Mouse (Mus musculus) heart, postnatal 4 days (tissue): ENCODE results near the gene Apopt1. TPM values are rescaled to one million over a fixed set of nuclear protein-coding genes. Genes with fewer than 3 reads are reported as not detected.

Experiments used
- DNase-seq: peaks from one replicate; pipeline ENCODE4 v3.0.0; 2021
- total RNA-seq, 2 experiments: library from RNA; stranded (reverse); gene quantifications; 2 replicates each; pipeline ENCODE4 v1.2.3; 2021

The Apopt1 gene
- total RNA-seq, 2 experiments from 2014 or later = 40.0 to 42.1 TPM

DNA sequence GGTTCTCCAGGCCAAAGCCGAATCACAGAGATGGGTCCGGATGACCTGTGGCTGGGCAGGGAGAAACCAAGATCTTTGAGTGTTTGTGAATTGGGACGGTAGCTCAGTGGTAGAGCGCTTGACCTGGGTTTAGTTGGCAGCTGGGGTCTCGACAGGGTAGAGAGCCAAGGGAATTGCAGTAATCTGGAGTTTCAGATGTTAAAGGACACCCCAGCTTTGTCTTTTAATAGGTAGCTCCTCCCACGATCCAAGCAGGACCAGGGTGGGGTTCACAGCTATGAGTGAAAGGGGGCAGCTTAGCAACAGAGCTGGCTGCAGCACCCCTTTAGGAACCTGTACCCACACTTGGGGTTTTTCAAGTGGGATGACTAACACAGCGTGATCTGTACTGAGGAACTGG is 34.4 kb downstream of the Apopt1 start:
- no peak for DNase-seq

DNA sequence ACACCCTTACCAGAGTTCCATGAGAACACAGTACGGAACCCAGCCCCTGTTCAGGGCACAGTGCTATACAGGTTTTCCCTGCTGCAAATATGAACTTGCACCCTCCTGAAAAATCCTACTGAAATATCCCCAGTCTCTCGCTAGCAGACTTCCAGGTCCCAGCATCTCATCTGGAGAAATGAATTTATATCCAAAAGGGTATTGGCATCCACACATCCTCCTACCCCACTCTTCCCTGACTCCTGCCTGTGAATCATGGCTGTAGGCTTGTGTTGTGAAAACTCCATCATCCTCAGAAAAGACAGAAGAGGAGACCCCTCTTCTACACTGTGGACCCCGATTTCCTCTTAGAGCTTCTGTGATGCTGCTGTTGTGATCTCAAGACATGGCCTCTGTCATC is 37.7 kb downstream of the Apopt1 start:
- no peak for DNase-seq

DNA sequence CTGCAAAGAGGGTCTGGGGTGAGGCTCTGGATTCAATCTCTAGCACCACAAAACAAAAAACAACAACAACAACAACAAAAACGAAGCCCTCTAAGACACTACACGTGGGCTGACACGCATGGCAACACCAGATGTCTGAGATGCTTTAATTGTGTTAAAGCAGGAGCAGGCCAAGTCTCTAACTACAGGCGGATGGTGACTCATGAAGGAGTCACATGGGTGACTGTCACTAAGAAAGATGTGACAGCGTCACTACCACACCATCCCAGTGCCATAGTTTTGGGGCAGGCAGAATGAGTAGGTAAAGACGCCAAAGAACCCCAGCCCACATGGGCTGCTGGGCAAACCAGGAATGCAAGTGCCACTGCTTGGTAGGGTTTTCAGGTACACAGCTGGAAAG is 39.4 kb downstream of the Apopt1 start:
- DNase-seq = no peak

GRCm38 (mm10) chr12:111753347-111753746 is 40.3 kb downstream of the Apopt1 start:
- DNase-seq = no peak

DNA sequence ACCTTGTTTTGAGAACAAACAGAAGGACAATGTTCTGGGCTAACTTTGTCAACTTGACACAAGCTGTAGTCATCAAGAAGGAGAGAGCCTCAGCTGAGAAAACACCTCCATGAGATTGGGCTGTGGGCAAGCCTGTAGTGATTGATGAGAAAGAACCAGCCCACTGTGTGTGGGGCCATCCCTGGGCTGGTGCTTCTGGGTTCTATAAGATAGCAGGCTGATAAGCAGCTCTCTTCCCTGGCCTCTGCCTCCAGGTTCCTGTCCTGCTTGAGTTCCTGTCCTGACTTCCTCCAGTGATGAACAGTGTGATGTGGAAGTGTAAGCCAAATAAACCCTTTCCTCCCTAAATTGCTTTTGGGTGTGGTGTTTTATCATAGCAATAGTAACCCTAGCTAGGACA is 41.6 kb downstream of the Apopt1 start:
- DNase-seq = no peak

- DNase-seq = no peak
Observed at GRCm38 (mm10) chr12:111755231-111755630, 42.2 kb downstream of the Apopt1 start.

DNA sequence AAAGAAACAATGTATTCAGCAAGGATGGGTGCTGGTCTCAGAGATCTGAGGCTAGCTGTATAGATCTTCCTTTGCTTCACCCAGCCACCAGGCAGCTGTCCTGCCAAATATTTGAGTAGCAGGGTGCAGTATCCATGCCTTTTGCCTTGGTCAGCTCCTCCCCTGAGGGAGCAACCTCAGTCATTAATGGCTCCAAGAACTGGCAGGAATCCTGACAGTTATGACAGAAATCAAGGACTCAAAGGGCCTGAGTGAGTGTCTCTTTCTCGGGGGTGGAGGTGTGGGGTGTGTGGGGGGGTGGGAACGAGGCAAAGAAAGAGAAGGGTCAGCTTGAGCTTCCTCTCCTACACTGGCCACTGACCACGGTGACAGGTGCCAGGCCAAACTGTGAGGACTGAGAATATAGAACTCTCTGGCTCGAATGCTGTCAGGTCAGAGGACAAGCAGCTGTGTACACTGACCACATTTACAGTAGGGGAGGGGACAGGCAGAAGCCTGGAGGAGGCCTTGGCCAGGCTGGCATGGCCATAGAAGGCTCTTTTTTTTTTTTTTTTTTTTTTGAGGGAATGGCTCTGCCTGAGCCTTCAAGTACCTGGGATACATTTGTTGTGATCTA is 43.1 kb downstream of the Apopt1 start:
- no peak for DNase-seq

DNA sequence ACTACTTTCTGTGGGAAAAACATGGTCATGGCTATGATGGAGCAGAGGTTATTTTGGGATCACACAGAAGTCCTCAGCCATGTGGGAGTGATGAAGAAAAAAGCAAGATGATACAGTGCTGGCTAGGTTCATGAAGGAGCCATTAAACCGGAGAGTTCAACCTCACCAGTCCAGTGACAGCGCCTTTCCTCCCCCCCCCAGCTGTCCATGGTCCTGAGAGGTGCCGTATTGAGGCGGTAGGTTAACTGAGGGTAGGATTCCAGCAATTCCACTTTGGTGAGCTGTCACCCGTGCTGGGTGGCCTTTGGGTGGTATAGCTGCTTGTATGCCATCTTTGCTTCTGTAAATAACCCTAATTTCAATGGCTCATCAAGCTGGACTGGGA is 43.6 kb downstream of the Apopt1 start:
- DNase-seq = no peak

DNA sequence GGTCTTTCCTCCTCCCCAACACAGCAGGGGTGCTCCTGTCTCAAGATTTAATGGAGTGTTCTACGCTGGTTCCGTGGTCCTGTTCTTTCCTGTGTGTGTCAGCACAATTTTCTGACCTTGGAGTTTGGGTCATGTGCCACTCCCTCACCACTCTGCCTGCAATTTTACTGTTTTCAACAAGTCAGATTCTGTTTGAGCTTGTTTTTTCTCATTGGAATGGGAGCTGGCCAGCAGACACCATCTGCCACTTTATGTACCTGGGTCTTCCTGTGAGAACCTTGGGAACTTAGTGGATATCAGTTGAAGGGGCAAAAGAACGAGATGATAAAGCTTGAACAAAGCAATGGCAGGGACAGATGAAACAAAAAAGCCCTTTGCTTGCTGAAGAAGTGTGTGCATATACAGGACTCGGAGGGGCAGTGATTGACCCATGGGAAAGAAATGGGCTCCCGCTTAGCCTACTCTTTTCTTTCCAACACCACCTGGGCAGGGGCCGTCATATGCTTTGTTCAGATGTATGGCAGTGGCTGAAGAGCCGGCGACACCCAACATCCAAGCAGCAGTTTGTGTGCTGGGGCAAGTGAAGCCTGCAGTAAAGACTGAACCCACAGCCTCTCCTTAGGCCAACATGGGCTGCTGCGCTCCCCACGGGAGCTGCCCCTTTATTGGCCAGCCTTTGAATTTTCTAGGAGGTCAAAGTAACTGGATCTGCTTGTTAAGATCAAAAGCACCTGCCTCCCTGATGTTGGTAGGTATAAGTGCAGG is 44.7 kb downstream of the Apopt1 start:
- no peak for DNase-seq

- DNase-seq = peak; percentile 83
Observed at GRCm38 (mm10) chr12:111758381-111759175, 45.5 kb downstream of the Apopt1 start, which contains the start of gene Klc1. Gene Klc1 (plus strand): TSS chr12:111758849.

- peak; percentile 84 for DNase-seq
Observed at GRCm38 (mm10) chr12:111759176-111760061, 46.4 kb downstream of the Apopt1 start.

GRCm38 (mm10) chr12:111760306-111760908 is 47.3 kb downstream of the Apopt1 start:
- DNase-seq = no peak

GRCm38 (mm10) chr12:111762620-111763280 is 49.7 kb downstream of the Apopt1 start:
- no peak for DNase-seq

- no peak for DNase-seq
Observed at GRCm38 (mm10) chr12:111766313-111767236, 53.5 kb downstream of the Apopt1 start.

DNA sequence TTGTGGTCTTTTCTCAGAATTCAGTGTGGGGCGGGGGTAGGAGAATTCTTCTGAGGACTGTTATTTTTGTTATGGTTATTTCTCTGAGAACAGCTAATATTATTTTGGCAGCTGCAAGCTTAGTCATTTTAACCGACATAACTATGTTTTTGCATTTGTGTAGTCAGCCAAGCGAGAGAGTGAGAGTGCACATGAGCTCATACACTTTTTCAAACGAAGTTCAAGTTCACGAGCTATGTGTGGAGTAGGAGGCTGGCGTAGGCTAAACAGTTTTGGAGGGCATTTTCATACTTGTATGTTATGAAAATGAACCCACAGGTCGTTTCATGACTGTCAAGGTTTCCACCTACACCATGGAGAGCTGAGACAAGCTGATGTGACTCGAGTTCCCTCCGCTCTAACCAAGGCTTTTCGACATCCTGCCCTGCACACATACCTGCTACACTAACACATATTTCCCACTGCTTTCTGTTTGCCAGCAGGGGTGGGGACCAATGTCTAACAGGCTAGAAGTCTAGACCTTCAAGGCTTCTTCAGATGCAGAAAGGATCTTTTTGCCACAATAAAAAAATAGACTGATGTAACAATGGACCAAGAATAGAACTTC is 55.4 kb downstream of the Apopt1 start:
- DNase-seq = no peak

- peak; percentile 78 for DNase-seq
Observed at GRCm38 (mm10) chr12:111769306-111769705, 56.2 kb downstream of the Apopt1 start.

GRCm38 (mm10) chr12:111769816-111770577 is 56.9 kb downstream of the Apopt1 start:
- DNase-seq = no peak

- DNase-seq = no peak
Observed at GRCm38 (mm10) chr12:111770651-111771050, 57.6 kb downstream of the Apopt1 start.

GRCm38 (mm10) chr12:111774156-111774555 is 61.1 kb downstream of the Apopt1 start:
- DNase-seq = no peak
